Mouse (Mus musculus) mouse trophoblast stem cell (cell line): ENCODE measurements around the gene Aldh9a1.

Experiments used
- in situ Hi-C, 2 experiments: fragments of 300-500 bp; cut with MseI, MboI; formaldehyde crosslinking; loops; 2 replicates in 1 of 2; 3 replicates in 1 of 2; pipeline ENCODE4 v1.15.1; 2025

Gene Aldh9a1

GRCm38 (mm10) chr1:167350597-167351415 is 1.0 kb downstream of the Aldh9a1 start:
- in situ Hi-C loops, result no loop called here

- in situ Hi-C loops, result no loop called here
Observed at GRCm38 (mm10) chr1:167352403-167352802, 2.6 kb downstream of the Aldh9a1 start.

- in situ Hi-C loops, result no loop called here
Observed at GRCm38 (mm10) chr1:167357387-167357786, 7.6 kb downstream of the Aldh9a1 start.

- in situ Hi-C loops, result no loop called here
Observed at GRCm38 (mm10) chr1:167358731-167359130, 8.9 kb downstream of the Aldh9a1 start.

GRCm38 (mm10) chr1:167360268-167360667 is 10.5 kb downstream of the Aldh9a1 start:
- in situ Hi-C loops, result no loop called here

- in situ Hi-C loops, result no loop called here
Observed at GRCm38 (mm10) chr1:167362819-167363218, 13.0 kb downstream of the Aldh9a1 start.

GRCm38 (mm10) chr1:167363322-167363721 is 13.5 kb downstream of the Aldh9a1 start:
- in situ Hi-C loops, result no loop called here

- in situ Hi-C loops, result no loop called here
Observed at GRCm38 (mm10) chr1:167365808-167366207, 16.0 kb downstream of the Aldh9a1 start.

GRCm38 (mm10) chr1:167366621-167367020 is 16.8 kb downstream of the Aldh9a1 start:
- in situ Hi-C loops, result no loop called here

GRCm38 (mm10) chr1:167368018-167368417 is 18.2 kb downstream of the Aldh9a1 start:
- in situ Hi-C loops, result no loop called here

GRCm38 (mm10) chr1:167368513-167368912 is 18.7 kb downstream of the Aldh9a1 start:
- in situ Hi-C loops, result no loop called here

- in situ Hi-C loops, result no loop called here
Observed at GRCm38 (mm10) chr1:167369905-167370304, 20.1 kb downstream of the Aldh9a1 start.

GRCm38 (mm10) chr1:167372739-167373138 is 22.9 kb downstream of the Aldh9a1 start:
- in situ Hi-C loops, result no loop called here

- in situ Hi-C loops, result no loop called here
Observed at GRCm38 (mm10) chr1:167374003-167374784, 24.4 kb downstream of the Aldh9a1 start.

- in situ Hi-C loops, result no loop called here
Observed at GRCm38 (mm10) chr1:167374942-167375341, 25.2 kb downstream of the Aldh9a1 start.

- in situ Hi-C loops, result no loop called here
Observed at GRCm38 (mm10) chr1:167378019-167378418, 28.2 kb downstream of the Aldh9a1 start.

- in situ Hi-C loops, result no loop called here
Observed at GRCm38 (mm10) chr1:167379751-167380150, 30.0 kb downstream of the Aldh9a1 start.

GRCm38 (mm10) chr1:167380223-167380622 is 30.4 kb downstream of the Aldh9a1 start:
- in situ Hi-C loops, result no loop called here

GRCm38 (mm10) chr1:167381050-167382015 is 31.5 kb downstream of the Aldh9a1 start:
- in situ Hi-C loops, result no loop called here

- in situ Hi-C loops, result no loop called here
Observed at GRCm38 (mm10) chr1:167382316-167382715, 32.5 kb downstream of the Aldh9a1 start.

- in situ Hi-C loops, result no loop called here
Observed at GRCm38 (mm10) chr1:167382763-167383162, 33.0 kb downstream of the Aldh9a1 start.

GRCm38 (mm10) chr1:167383178-167383577 is 33.4 kb downstream of the Aldh9a1 start:
- in situ Hi-C loops, result no loop called here
